Mouse (Mus musculus) monocyte, adult 5-6 weeks (primary cell): ENCODE data around the gene Amotl1. TPM values are rescaled to one million over a fixed set of nuclear protein-coding genes. Genes with fewer than 3 reads are reported as not detected.
A peak's percentile ranks its signal among the peaks of the same experiment; 100 is the strongest.

Source experiments
- ATAC-seq: fragments of 153-309, 156-312 bp; replicated peaks from 2 replicates; pipeline ENCODE4 v1.8.0; 2017; ENCODE audit warnings: mild to moderate bottlenecking; ENCODE audit not compliant: low TSS enrichment, insufficient number of reproducible peaks, severe bottlenecking, poor library complexity, low FRiP score
- total RNA-seq: library from RNA; stranded (forward); fragments of 200-1000, 200-491, 200-594 nt; gene quantifications from 3 replicates; pipeline ENCODE4 v1.2.3, GENCODE M21; 2017

The Amotl1 gene
- total RNA-seq, 1 experiment from 2014 or later = not detected

- no peak for ATAC-seq
Observed at GRCm38 (mm10) chr9:14569175-14569975, 75.5 kb downstream of the Amotl1 start.

DNA sequence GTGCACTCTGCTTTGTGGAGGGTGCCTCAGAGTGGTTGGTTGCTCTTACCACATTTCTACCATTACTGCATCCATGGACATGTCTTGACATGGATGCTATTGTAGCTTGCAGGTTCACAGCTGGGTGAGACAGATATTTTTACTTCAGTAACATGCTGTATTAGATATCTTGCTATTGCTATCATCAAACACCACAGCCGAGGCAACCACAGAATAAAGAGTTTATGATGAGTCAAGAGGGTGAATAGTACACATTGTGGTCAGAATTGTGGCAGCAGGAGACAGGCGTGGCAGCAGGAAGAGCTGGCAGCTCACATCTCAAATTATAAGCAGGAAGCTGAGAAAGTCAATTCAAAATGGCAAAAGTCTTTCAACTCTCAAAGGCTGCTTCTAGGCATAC lies 76.4 kb downstream of the Amotl1 start:
- ATAC-seq = no peak

GRCm38 (mm10) chr9:14564486-14564885 lies 80.4 kb downstream of the Amotl1 start:
- no peak for ATAC-seq

DNA sequence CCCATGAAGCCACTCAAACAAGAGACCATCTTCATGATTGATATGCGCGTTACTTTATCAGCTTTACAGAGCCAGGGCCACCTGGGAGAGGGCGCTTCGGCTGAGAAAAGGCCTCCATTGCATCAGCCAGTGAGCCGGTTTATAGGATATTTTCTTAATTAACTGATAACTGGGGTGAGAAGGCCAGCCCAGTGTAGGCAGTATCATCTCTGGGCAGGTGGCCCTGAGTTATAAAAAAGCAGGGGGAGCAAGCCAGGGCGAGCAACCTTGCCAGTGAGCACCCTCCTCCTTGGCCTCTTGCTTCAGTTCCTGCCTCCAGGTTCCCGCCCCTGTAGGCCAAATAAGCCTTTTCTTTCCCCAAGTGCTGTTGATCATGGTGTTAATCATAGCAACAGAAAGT lies 81.5 kb downstream of the Amotl1 start:
- ATAC-seq = no peak

GRCm38 (mm10) chr9:14560545-14560944 lies 84.3 kb downstream of the Amotl1 start:
- ATAC-seq = no peak

DNA sequence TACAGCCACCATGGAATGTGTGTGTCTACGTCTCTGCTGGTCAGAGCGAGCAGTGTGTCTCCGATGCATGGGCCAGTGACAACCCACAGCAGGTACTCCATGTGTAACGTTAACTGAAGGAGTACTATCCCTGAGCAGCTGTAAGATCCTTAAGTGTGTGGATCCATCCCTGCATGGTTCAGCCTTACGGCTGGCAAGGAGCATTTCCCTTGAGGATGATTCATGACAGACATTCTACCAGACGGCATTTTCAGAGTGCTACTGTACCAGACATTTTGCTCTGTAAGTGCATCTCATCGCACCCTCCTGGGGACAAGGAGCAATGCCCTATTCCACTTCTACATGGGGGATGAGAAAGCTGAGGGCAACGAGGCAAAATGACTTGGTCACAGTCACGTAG lies 84.9 kb downstream of the Amotl1 start:
- ATAC-seq = no peak

DNA sequence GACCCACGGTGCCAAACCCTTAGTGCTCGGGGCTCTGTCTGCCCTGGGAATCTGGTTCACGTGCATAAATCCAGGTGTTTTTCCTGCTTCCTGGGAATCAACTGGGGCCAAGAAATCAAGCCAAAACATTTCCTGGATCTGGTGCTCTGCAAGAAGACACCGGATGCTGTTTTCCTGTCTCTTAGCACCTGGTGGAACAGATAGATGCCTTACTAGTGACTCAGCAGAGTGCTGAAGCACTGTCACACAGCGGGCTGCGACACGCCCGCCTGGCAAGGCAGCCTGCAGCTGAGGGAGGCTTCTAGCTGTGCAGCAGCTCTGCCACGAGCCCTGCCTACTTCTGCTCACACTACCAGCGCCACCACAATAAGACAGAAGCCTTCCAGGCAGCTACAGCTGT lies 85.4 kb downstream of the Amotl1 start:
- ATAC-seq = no peak

DNA sequence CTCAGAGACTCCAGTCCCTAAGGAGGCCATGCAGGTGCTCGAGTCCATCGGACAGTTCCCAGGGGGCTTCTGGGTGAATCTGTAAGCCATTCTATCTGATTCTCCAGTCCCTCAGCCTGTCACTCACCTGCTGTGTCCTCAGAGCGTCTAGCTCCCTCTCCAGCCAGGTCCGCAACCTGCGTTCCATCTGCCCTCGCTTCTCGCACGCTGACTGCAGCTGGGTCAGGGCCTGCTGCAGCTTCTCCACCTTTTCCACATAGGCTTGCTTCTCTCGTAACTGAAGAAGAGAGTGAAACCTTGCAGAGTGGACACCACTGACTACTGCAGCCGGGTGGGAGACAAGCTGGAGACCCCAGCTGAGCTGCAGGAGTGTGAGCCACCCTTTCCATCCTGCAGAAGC lies 86.5 kb downstream of the Amotl1 start:
- no peak for ATAC-seq

- no peak for ATAC-seq
Observed at GRCm38 (mm10) chr9:14548366-14548761, 96.5 kb downstream of the Amotl1 start.

GRCm38 (mm10) chr9:14547584-14548365 lies 97.1 kb downstream of the Amotl1 start:
- no peak for ATAC-seq

DNA sequence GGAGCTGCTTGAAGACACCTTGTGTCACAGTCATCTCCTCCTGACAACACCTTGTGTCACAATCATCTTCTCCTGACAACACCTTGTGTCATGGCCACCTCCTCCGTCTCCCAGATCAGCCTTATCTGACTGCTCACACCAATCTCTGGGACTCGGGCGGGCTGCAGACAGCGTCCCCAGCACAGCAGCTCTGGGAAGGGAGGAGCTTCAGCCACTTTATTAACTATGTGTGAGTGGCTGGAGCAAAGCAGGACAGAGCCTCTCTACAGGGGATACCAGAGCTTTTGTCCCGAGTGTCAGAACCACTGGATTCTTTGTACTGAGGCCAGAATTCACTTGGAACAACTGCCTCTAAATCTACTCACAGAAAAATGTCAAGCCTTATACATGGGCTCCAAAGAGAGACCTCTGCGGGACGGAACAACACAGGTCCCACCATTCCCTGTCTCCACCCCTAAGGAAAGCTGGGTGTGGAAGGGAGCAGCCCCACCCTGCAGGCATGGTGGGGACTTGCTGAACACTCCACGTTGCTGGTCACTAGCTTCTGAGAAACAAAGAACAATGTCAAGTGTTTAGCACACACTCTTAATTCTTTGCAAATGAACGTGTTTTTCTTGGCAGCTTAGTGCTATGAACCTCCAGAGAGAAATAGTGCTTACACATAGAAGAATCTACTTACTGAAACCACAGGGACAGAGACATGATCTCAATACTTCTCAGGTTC lies 100.7 kb downstream of the Amotl1 start:
- no peak for ATAC-seq

DNA sequence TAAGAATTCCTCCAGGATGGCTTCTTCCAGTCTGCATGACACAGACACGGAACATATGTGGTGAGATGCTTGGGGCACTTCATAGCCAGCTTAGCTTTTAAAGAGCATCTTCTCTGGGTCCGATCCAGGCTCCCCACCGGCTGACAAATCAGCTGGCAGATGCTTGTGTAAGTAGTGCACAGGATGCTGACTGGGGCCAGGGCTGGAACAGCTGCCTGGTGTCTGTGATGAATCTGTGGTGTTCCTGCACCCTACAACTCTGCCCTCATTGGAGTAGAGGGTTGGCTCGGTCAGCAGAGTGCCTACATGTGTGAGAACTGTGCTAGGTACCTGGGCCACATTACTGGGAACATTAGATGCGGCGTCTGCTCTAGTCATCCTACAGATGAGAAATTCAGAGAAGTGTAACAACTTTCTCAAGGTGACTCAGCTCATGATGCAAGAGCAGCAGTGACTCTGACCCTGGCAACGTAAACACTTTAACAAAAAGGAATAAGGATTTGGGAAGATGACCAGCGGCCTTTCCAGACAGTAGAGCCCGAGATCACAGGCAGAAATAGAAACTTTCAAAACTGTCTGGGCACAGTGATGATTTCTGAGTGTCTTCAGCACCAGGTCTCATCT lies 109.9 kb downstream of the Amotl1 start:
- ATAC-seq = no peak

GRCm38 (mm10) chr9:14533659-14534058 lies 111.2 kb downstream of the Amotl1 start:
- no peak for ATAC-seq

DNA sequence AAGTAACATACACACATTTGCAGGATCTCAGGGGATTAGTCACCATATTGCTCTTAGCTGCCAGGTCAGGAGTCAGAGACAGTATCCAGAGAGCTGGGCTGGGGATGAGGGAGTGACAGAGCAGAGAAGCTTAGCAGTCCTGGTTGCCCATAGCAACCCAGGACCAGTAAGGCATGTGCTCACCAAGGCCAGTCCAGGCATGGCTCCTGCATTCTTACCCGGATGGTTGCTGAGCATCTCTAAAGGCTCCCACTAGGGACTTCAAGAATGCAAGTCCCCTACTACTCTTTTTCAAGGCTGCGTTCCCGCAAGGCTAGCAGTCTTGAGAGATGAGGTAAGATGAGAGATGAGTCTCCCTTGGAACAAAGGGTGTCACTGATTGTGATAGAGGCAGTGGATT lies 112.6 kb downstream of the Amotl1 start:
- ATAC-seq = no peak

DNA sequence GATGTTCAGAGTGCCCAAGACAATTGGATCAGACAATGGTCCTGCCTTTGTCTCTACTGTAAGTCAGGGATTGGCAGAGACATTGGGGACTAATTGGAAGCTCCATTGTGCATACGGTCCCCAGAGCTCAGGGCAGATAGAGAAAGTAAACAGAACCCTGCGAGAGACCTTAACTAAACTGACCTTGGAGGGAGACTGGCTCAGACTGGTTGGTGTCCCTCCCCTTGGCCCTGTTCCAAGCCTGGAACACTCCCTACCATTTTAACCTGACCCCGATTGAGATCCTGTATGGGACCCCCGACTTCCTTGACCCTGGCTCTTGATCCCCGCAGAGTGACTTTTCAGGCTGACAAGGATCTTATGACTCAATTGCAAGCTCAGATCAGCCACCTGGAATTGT lies 114.9 kb downstream of the Amotl1 start:
- no peak for ATAC-seq

DNA sequence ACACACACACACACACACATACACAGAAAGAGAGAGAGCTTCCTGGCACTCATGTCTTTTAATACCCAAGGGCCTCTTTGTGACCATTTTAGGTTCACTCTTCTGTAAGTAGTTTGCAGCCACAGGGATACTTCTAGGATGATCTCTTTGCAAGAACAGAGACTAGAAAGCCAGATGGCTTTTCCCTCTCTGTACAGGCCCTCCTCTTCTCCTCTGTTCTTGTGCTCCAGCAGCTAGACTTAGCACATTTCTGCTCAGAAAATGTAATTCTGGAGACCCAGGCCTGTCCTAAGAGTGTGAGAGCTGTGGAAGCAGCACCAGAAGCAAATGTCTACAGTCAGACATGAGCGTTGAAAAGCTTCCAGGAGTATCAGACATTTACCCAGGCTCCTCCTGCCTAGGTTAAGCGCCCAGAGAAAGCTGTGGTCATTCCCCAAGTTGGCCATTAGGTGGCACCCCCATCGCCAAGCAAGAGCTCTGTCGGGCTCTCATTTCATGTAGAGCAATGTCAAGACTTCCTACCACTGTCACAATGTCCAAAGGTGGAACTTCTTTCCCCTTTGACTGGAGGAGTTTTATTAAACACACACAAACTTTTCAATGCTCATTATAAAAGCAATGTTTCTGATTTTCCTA lies 121.3 kb downstream of the Amotl1 start:
- ATAC-seq = 0 out of 2 replicates have a peak, but pooled peaks have one; percentile 64

- ATAC-seq = no peak
Observed at GRCm38 (mm10) chr9:14521695-14522094, 123.2 kb downstream of the Amotl1 start.

DNA sequence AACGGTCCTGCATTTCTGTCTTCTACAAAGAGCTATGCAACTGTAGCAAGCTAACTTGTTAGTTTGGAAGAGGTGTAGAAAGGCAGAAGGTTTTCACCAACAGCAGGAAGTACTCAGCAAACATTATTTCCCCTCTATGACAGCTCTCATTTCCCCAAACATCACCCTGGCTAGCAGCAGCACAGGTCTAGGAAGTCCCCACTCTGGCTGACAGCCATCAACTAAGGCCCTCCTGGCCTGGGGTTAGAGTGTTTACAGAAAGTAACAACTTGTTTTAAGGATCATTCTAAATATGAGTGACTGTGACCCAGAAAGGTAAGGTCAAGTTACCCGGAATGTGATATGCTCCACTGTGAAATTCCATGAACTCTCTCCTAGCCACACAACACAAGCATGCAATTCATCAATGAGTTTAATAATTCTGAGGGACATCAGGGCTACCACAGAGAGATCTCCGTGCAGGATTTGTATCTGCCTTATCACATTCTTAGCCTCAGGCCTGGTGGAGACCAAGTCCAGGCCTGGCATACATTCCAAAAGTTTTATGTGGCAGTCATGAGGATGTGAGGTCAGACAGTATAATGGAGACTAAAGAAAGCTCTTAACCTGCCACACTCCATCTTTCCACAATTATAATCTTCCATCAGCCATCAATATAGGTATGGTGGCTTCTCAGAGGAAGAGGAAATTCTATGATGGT lies 123.7 kb downstream of the Amotl1 start:
- no peak for ATAC-seq
